Mouse (Mus musculus): ENCODE data around the gene Sugct. TPM values are rescaled to one million over a fixed set of nuclear protein-coding genes. Genes with fewer than 3 reads are reported as not detected.

Sugct gene
- 1 to 10 TPM in 2 of 4 experiments, under 1 TPM in 2; 0.29 to 1.3 (median 0.94) TPM for total RNA-seq (2022)

GRCm38 (mm10) chr13:17694911-17695699, at the start of gene Sugct, which contains the start of gene Mplkip:
Gene Sugct (minus strand): TSS chr13:17695553.
Gene Mplkip (plus strand): TSS chr13:17695192.
- peak; percentile 100 for DNase-seq (ENCODE audit: low spot score in 2 of 2)

GRCm38 (mm10) chr13:17728798-17729197, 33.4 kb upstream of the Sugct start:
- no peak for DNase-seq (ENCODE audit: low spot score in 2 of 2)

GRCm38 (mm10) chr13:17727922-17728321, 32.6 kb upstream of the Sugct start:
- DNase-seq (ENCODE audit: low spot score in 2 of 2) = no peak

- DNase-seq (ENCODE audit: low spot score in 2 of 2) = no peak
Observed at GRCm38 (mm10) chr13:17717357-17717756, 22.0 kb upstream of the Sugct start.

- DNase-seq (ENCODE audit: low spot score in 2 of 2) = no peak
Observed at GRCm38 (mm10) chr13:17708784-17709311, 13.5 kb upstream of the Sugct start.

- DNase-seq (ENCODE audit: low spot score in 2 of 2) = no peak
Observed at GRCm38 (mm10) chr13:17705188-17705826, 10.0 kb upstream of the Sugct start.

- no peak for DNase-seq (ENCODE audit: low spot score in 2 of 2)
Observed at GRCm38 (mm10) chr13:17702311-17702710, 7.0 kb upstream of the Sugct start.

GRCm38 (mm10) chr13:17701322-17701721, 6.0 kb upstream of the Sugct start:
- no peak for DNase-seq (ENCODE audit: low spot score in 2 of 2)

GRCm38 (mm10) chr13:17700090-17700715, 4.8 kb upstream of the Sugct start:
- DNase-seq (ENCODE audit: low spot score in 2 of 2) = no peak

GRCm38 (mm10) chr13:17695898-17696580, 686 bp upstream of the Sugct start:
- no peak for DNase-seq (ENCODE audit: low spot score in 2 of 2)

GRCm38 (mm10) chr13:17694414-17694813, 939 bp downstream of the Sugct start:
- no peak for DNase-seq (ENCODE audit: low spot score in 2 of 2)

- DNase-seq (ENCODE audit: low spot score in 2 of 2) = no peak
Observed at GRCm38 (mm10) chr13:17693816-17694215, 1.5 kb downstream of the Sugct start.

- no peak for DNase-seq (ENCODE audit: low spot score in 2 of 2)
Observed at GRCm38 (mm10) chr13:17691436-17691835, 3.9 kb downstream of the Sugct start.

- no peak for DNase-seq (ENCODE audit: low spot score in 2 of 2)
Observed at GRCm38 (mm10) chr13:17690686-17691085, 4.7 kb downstream of the Sugct start.

GRCm38 (mm10) chr13:17689461-17689860, 5.9 kb downstream of the Sugct start:
- DNase-seq (ENCODE audit: low spot score in 2 of 2) = no peak

GRCm38 (mm10) chr13:17671122-17671521, 24.2 kb downstream of the Sugct start:
- DNase-seq (ENCODE audit: low spot score in 2 of 2) = no peak

GRCm38 (mm10) chr13:17667380-17667779, 28.0 kb downstream of the Sugct start:
- no peak for DNase-seq (ENCODE audit: low spot score in 2 of 2)

- DNase-seq (ENCODE audit: low spot score in 2 of 2) = no peak
Observed at GRCm38 (mm10) chr13:17642294-17642693, 53.1 kb downstream of the Sugct start.

- DNase-seq (ENCODE audit: low spot score in 2 of 2) = no peak
Observed at GRCm38 (mm10) chr13:17638008-17638407, 57.3 kb downstream of the Sugct start.

- no peak for DNase-seq (ENCODE audit: low spot score in 2 of 2)
Observed at GRCm38 (mm10) chr13:17627108-17627507, 68.2 kb downstream of the Sugct start.

GRCm38 (mm10) chr13:17624976-17625375, 70.4 kb downstream of the Sugct start:
- no peak for DNase-seq (ENCODE audit: low spot score in 2 of 2)

Data from gastrocnemius, adult 8-10 months (tissue).